Mouse (Mus musculus) thymus, adult 2 months (tissue): ENCODE measurements around the gene Akap13.

Source experiments
- CTCF ChIP-seq: fragments of 200-500 bp; IDR thresholded peaks from 2 replicates; pipeline ENCODE4 v1.5.1; 2012; ENCODE audit warnings: mild to moderate bottlenecking, control low read depth, low read length, moderate library complexity, borderline replicate concordance; ENCODE audit not compliant: control insufficient read depth, poor library complexity, insufficient read depth; ENCODE audit errors: extremely low read depth
- POLR2A ChIP-seq: fragments of 200-500 bp; IDR thresholded peaks from 2 replicates; pipeline ENCODE4 v1.6.1; 2012; ENCODE audit warnings: mild to moderate bottlenecking, low read length, control low read depth, moderate library complexity; ENCODE audit not compliant: control insufficient read depth, poor library complexity, insufficient read depth; ENCODE audit errors: extremely low read depth

- TF ChIP-seq CTCF (no peak), POLR2A (no peak)
These were observed 120.7 kb downstream of the Akap13 start for GRCm38 (mm10) chr7:75575800-75576585.
